Mouse (Mus musculus) G1E (cell line): Measurements from ENCODE around the gene Akna.

Experiments used
- CTCF ChIP-seq: IDR thresholded peaks from 2 replicates; pipeline ENCODE4 v1.5.1; 2012; ENCODE audit warnings: low read depth, low read length, inconsistent platforms, mixed read lengths
- TAL1 ChIP-seq: conservative IDR thresholded peaks from 2 replicates; pipeline ENCODE4 v1.6.1; 2012; ENCODE audit warnings: low read depth, low read length, inconsistent platforms, mixed read lengths

GRCm38 (mm10) chr4:63383474-63383873 lies 19.7 kb downstream of the Akna start:
- TF ChIP-seq TAL1 (no peak), CTCF (no peak)
